Mouse (Mus musculus): ENCODE measurements around the gene Wee1. TPM values are rescaled to one million over a fixed set of nuclear protein-coding genes. Genes with fewer than 3 reads are reported as not detected.

Wee1 gene
- 8.7 and 10.2 TPM in 2 replicates for polyA plus RNA-seq (2012; rRNA removed)

DNA sequence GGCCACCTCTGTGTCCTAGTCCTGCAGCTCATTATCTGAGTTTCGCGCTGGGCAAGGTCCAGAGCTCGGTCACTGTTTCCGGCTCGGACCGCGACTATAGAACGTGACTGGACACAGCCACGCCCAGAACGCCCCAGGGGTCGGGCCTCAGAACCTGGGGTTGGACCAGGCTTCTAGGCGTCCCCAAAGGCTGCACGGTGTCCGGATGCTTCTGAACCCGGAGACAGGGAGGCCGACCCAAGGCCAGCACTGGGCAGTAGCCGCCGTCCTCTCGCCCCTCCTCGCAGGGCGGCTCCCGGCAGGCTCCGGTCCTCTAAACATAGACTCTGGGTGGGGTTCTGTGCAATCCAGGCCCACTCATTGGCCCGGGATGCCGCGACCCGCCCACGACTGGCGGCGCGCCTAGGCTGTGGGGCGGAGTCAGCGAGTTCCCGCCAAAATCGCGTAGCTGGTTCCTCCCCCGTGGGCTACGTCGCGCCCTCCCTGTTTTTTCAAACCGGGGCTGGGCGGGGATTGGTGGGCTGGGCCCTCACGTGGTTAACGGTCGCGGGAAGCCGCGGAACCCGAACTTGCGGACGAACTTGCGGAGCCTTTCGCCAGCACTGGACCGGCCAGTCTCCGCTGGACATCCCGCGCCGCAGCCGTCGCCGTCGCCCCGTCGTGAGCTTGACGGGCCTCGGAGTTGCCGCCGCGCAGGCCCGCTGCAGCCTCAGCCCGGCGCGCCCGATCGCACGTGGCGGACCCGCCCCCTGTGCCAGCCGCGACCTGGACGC is at the start of gene Wee1:
Wee1 (plus strand) TSS at position 531 of the 773 bp plus-strand sequence.

Other genes with a start within 250 kb of the Wee1 start
- gene Dennd5a, start 161.6 kb upstream of the Wee1 start, polyA plus RNA-seq (2012; rRNA removed) = 13.2 and 13.6 TPM in 2 replicates
- gene Tmem41b, start 135.1 kb upstream of the Wee1 start, polyA plus RNA-seq (2012; rRNA removed) = 14.6 and 16.4 TPM in 2 replicates
- 25.3 and 27.9 TPM in 2 replicates for gene Ipo7, start 103.8 kb upstream of the Wee1 start, polyA plus RNA-seq (2012; rRNA removed)
- 8.0 and 8.3 TPM in 2 replicates for gene Zfp143, start 60.8 kb upstream of the Wee1 start, polyA plus RNA-seq (2012; rRNA removed)
- gene Swap70, start 99.7 kb downstream of the Wee1 start, polyA plus RNA-seq (2012; rRNA removed) = 5.5 and 6.1 TPM in 2 replicates